Mouse (Mus musculus): Measurements from ENCODE around the gene Arhgap17. TPM values are rescaled to one million over a fixed set of nuclear protein-coding genes. Genes with fewer than 3 reads are reported as not detected.
A peak's percentile ranks its signal among the peaks of the same experiment; 100 is the strongest.

Gene Arhgap17
- total RNA-seq, 2 experiments from 2014 or later = 29.0 to 35.2 TPM

- peak overlapping the region; percentile 51 for H3K4me3 ChIP-seq
- TF ChIP-seq CTCF (conservative IDR thresholded peaks at IDR 0.05) = no peak
- no peak for DNase-seq (ENCODE audit: low spot score in 2 of 2)
- peak overlapping the region; percentile 90 for H3K27ac ChIP-seq
Measured at GRCm38 (mm10) chr7:123366806-123367205, 2.9 kb downstream of the Arhgap17 start.

- TF ChIP-seq CTCF (conservative IDR thresholded peaks at IDR 0.05) = no peak
- peak overlapping the region; percentile 90 for H3K27ac ChIP-seq
- no peak for DNase-seq (ENCODE audit: low spot score in 2 of 2)
- H3K4me3 ChIP-seq = peak overlapping the region; percentile 51
Measured at GRCm38 (mm10) chr7:123365876-123366741, 3.6 kb downstream of the Arhgap17 start.

- H3K4me3 ChIP-seq = no peak overlapping the region
- TF ChIP-seq CTCF (conservative IDR thresholded peaks at IDR 0.05) = peak; percentile 29
- H3K27ac ChIP-seq = peak overlapping the region; percentile 90
- peak in 1 of 2 experiments; percentile 74 for DNase-seq (ENCODE audit: low spot score in 2 of 2)
Measured at GRCm38 (mm10) chr7:123363971-123364370, 5.7 kb downstream of the Arhgap17 start.

- no peak overlapping the region for H3K4me3 ChIP-seq
- TF ChIP-seq CTCF (conservative IDR thresholded peaks at IDR 0.05) = no peak
- DNase-seq (ENCODE audit: low spot score in 2 of 2) = no peak
- H3K27ac ChIP-seq = no peak overlapping the region
Measured at GRCm38 (mm10) chr7:123362806-123363205, 6.9 kb downstream of the Arhgap17 start.

GRCm38 (mm10) chr7:123361229-123361980 lies 8.3 kb downstream of the Arhgap17 start:
- no peak for TF ChIP-seq CTCF (conservative IDR thresholded peaks at IDR 0.05)
- Histone ChIP-seq H3K27ac (no peak overlapping the region), H3K4me3 (no peak overlapping the region)
- DNase-seq (ENCODE audit: low spot score in 2 of 2) = no peak

GRCm38 (mm10) chr7:123360185-123360584 lies 9.5 kb downstream of the Arhgap17 start:
- no peak for TF ChIP-seq CTCF (conservative IDR thresholded peaks at IDR 0.05)
- no peak for DNase-seq (ENCODE audit: low spot score in 2 of 2)
- Histone ChIP-seq H3K4me3 (no peak overlapping the region), H3K27ac (no peak overlapping the region)

- H3K27ac ChIP-seq = no peak overlapping the region
- DNase-seq (ENCODE audit: low spot score in 2 of 2) = no peak
- no peak for TF ChIP-seq CTCF (conservative IDR thresholded peaks at IDR 0.05)
- H3K4me3 ChIP-seq = no peak overlapping the region
Measured at GRCm38 (mm10) chr7:123359101-123359500, 10.6 kb downstream of the Arhgap17 start.

- Histone ChIP-seq H3K27ac (no peak overlapping the region), H3K4me3 (no peak overlapping the region)
- no peak for TF ChIP-seq CTCF (conservative IDR thresholded peaks at IDR 0.05)
- DNase-seq (ENCODE audit: low spot score in 2 of 2) = no peak
Measured at GRCm38 (mm10) chr7:123356158-123356557, 13.6 kb downstream of the Arhgap17 start.

- Histone ChIP-seq H3K27ac (no peak overlapping the region), H3K4me3 (no peak overlapping the region)
- DNase-seq (ENCODE audit: low spot score in 2 of 2) = no peak
- no peak for TF ChIP-seq CTCF (conservative IDR thresholded peaks at IDR 0.05)
Measured at GRCm38 (mm10) chr7:123354851-123355250, 14.9 kb downstream of the Arhgap17 start.

GRCm38 (mm10) chr7:123354392-123354791 lies 15.3 kb downstream of the Arhgap17 start:
- no peak overlapping the region for H3K4me3 ChIP-seq
- no peak for TF ChIP-seq CTCF (conservative IDR thresholded peaks at IDR 0.05)
- DNase-seq (ENCODE audit: low spot score in 2 of 2) = no peak
- no peak overlapping the region for H3K27ac ChIP-seq

- Histone ChIP-seq H3K27ac (no peak overlapping the region), H3K4me3 (no peak overlapping the region)
- TF ChIP-seq CTCF (conservative IDR thresholded peaks at IDR 0.05) = no peak
- no peak for DNase-seq (ENCODE audit: low spot score in 2 of 2)
Measured at GRCm38 (mm10) chr7:123353879-123354278, 15.8 kb downstream of the Arhgap17 start.

- H3K4me3 ChIP-seq = no peak overlapping the region
- H3K27ac ChIP-seq = no peak overlapping the region
- no peak for DNase-seq (ENCODE audit: low spot score in 2 of 2)
- TF ChIP-seq CTCF (conservative IDR thresholded peaks at IDR 0.05) = no peak
Measured at GRCm38 (mm10) chr7:123353081-123353480, 16.6 kb downstream of the Arhgap17 start.

GRCm38 (mm10) chr7:123350243-123350642 lies 19.5 kb downstream of the Arhgap17 start:
- no peak overlapping the region for H3K4me3 ChIP-seq
- H3K27ac ChIP-seq = peak overlapping the region; percentile 69
- DNase-seq (ENCODE audit: low spot score in 2 of 2) = no peak
- TF ChIP-seq CTCF (conservative IDR thresholded peaks at IDR 0.05) = no peak
